Mouse (Mus musculus) heart, postnatal 10 days (tissue): ENCODE results near the gene Hcar2. TPM values are rescaled to one million over a fixed set of nuclear protein-coding genes. Genes with fewer than 3 reads are reported as not detected.
A peak's percentile ranks its signal among the peaks of the same experiment; 100 is the strongest.

ENCODE experiments used
- DNase-seq, 2 experiments: peaks; one replicate each; pipeline ENCODE4 v3.0.0; 2021
- intact Hi-C: fragments of 180-260 bp; cut with DNase I; formaldehyde crosslinking; loops from one replicate; pipeline ENCODE4 v1.15.1; 2025
- total RNA-seq, 2 experiments: library from RNA; stranded (reverse); gene quantifications; 2 replicates each; pipeline ENCODE4 v1.2.3; 2021

Gene Hcar2
- total RNA-seq, 2 experiments from 2014 or later, result 0.17 TPM; not detected in 1

- intact Hi-C loops, result no loop called here
- no peak for DNase-seq
Observed at GRCm38 (mm10) chr5:123863934-123864333, 1.4 kb downstream of the Hcar2 start.

- intact Hi-C loops, result no loop called here
- no peak for DNase-seq
Observed at GRCm38 (mm10) chr5:123862374-123863350, 2.6 kb downstream of the Hcar2 start.

- intact Hi-C loops, result no loop called here
Observed at GRCm38 (mm10) chr5:123858798-123859197, 6.5 kb downstream of the Hcar2 start.

GRCm38 (mm10) chr5:123854511-123854910 lies 10.8 kb downstream of the Hcar2 start:
- DNase-seq, result no peak
- intact Hi-C loops, result no loop called here

More at GRCm38 (mm10) chr5:123858798-123859197, 6.5 kb downstream of the Hcar2 start:
- no peak for DNase-seq

- no peak for DNase-seq
- intact Hi-C loops, result no loop called here
Observed at GRCm38 (mm10) chr5:123853877-123854504, 11.3 kb downstream of the Hcar2 start.

- peak in 1 of 2 experiments; percentile 16 for DNase-seq
- intact Hi-C loops, result no loop called here
Observed at GRCm38 (mm10) chr5:123851398-123851797, 13.9 kb downstream of the Hcar2 start.

- DNase-seq, result no peak
- intact Hi-C loops, result no loop called here
Observed at GRCm38 (mm10) chr5:123844316-123844715, 21.0 kb downstream of the Hcar2 start.

- DNase-seq, result peak; percentile 16 to 28
- intact Hi-C loops, result no loop called here
Observed at GRCm38 (mm10) chr5:123843816-123844215, 21.5 kb downstream of the Hcar2 start.

GRCm38 (mm10) chr5:123842935-123843282 lies 22.4 kb downstream of the Hcar2 start:
- intact Hi-C loops, result no loop called here
- DNase-seq, result no peak

- intact Hi-C loops, result no loop called here
- DNase-seq, result no peak
Observed at GRCm38 (mm10) chr5:123842221-123842934, 22.9 kb downstream of the Hcar2 start.

GRCm38 (mm10) chr5:123837371-123837770 lies 27.9 kb downstream of the Hcar2 start:
- DNase-seq, result no peak
- intact Hi-C loops, result no loop called here

GRCm38 (mm10) chr5:123834836-123835235 lies 30.5 kb downstream of the Hcar2 start:
- no peak for DNase-seq
- intact Hi-C loops, result no loop called here

GRCm38 (mm10) chr5:123832309-123832708 lies 33.0 kb downstream of the Hcar2 start:
- no peak for DNase-seq
- intact Hi-C loops, result no loop called here

- intact Hi-C loops, result loop anchor here (5.0 to 10.0 kb wide), 2 partner anchors 80 to 257 kb away; partner anchors contain the start of gene Denr
- peak; percentile 48 to 56 for DNase-seq
Observed at GRCm38 (mm10) chr5:123827659-123828091, 37.6 kb downstream of the Hcar2 start.

GRCm38 (mm10) chr5:123822706-123823105 lies 42.6 kb downstream of the Hcar2 start:
- intact Hi-C loops, result loop anchor here (5.0 to 10.0 kb wide), 2 partner anchors 170 to 262 kb away; no protein-coding TSS in a partner anchor

GRCm38 (mm10) chr5:123821264-123821571 lies 44.1 kb downstream of the Hcar2 start:
- no peak for DNase-seq
- intact Hi-C loops, result loop anchor here (5.0 to 10.0 kb wide), 2 partner anchors 171 to 264 kb away; no protein-coding TSS in a partner anchor

More at GRCm38 (mm10) chr5:123822706-123823105, 42.6 kb downstream of the Hcar2 start:
- no peak for DNase-seq

GRCm38 (mm10) chr5:123820501-123821263 lies 44.6 kb downstream of the Hcar2 start:
- DNase-seq, result no peak
- intact Hi-C loops, result loop anchor here (5.0 to 10.0 kb wide), 2 partner anchors 172 to 264 kb away; no protein-coding TSS in a partner anchor

- intact Hi-C loops, result no loop called here
- DNase-seq, result no peak
Observed at GRCm38 (mm10) chr5:123818941-123819577, 46.2 kb downstream of the Hcar2 start.

- intact Hi-C loops, result no loop called here
- DNase-seq, result no peak
Observed at GRCm38 (mm10) chr5:123816891-123817290, 48.4 kb downstream of the Hcar2 start.
